23 mouse cellular contexts compared by ENCODE assay signal in the genomic region with DNA sequence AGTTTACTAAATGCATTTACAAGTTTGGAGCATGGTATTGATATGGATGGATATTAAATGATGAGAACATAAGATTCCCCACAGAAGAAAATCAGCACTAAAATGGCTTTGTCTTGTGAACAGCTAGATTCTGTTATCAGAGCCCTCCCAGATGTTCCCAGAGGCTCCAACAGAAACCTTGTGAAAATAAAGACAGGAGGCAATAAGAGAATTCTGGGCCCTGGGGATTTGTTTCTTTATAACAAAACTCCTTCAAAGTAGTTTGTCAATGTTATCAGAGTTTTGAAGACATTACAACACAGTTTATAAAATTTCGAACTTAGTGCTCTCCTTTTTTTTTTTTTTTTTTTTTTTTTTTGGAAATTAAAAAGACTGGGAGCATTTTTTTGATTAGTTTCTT. TPM values are rescaled to one million over a fixed set of nuclear protein-coding genes. Genes with fewer than 3 reads are reported as not detected.
DNase-seq lines count a peak whose midpoint lies in the region; ATAC-seq and TF ChIP-seq lines count a peak whose summit lies in the region.
"Had no signal": no experiment of that assay in that cellular context is flagged by ENCODE, and none has a peak within 500 bp of the region (broad histone marks: within the 10 kb centered on the region; RNA-seq: fewer than 3 reads in every experiment).

No protein-coding gene starts in this region.

- H3K4me2 ChIP-seq in midbrain, embryonic 14.5 days (ENCODE audit: low read length), result no peak overlapping the region
- no peak overlapping the region for H3K4me2 ChIP-seq in midbrain, embryonic 16.5 days (ENCODE audit: low read length)
- H3K4me2 ChIP-seq in kidney, embryonic 14.5 days (replicated peaks; ENCODE audit: low read depth, low read length), result no peak overlapping the region
- H3K4me2 ChIP-seq: forebrain, embryonic 15.5 days; heart, embryonic 11.5 days; hindbrain, embryonic 12.5 days had no signal

- no peaks in the 10 kb centered on the region; the same call in 1 of the 2 replicates for H3K4me1 ChIP-seq in heart, adult 2 months (ENCODE audit: control insufficient read depth, insufficient read depth, low read length)
- no peaks in the 10 kb centered on the region for H3K4me1 ChIP-seq in heart, embryonic 10.5 days
- no peaks in the 10 kb centered on the region for H3K4me1 ChIP-seq in midbrain, embryonic 14.5 days (ENCODE audit: control insufficient read depth, insufficient read depth, low read length)
- no peaks in the 10 kb centered on the region for H3K4me1 ChIP-seq in midbrain, embryonic 16.5 days (ENCODE audit: control insufficient read depth, insufficient read depth, low read length)
- H3K4me1 ChIP-seq in kidney, embryonic 14.5 days (ENCODE audit: control insufficient read depth, insufficient read depth, low read length), result no peaks in the 10 kb centered on the region
- H3K4me1 ChIP-seq: forebrain, embryonic 15.5 days; hindbrain, embryonic 12.5 days had no signal

- intact Hi-C loops in heart, adult 2 months (cut with DNase I), result no loop called here

- no peaks in the 10 kb centered on the region for H3K79me2 ChIP-seq in heart, adult 2 months (replicated peaks; ENCODE audit: control insufficient read depth, insufficient read depth, low read length)

- TF ChIP-seq CTCF in heart, adult 2 months (IDR thresholded peaks at IDR 0.05), result no peak

- DNase-seq in embryo, embryonic 11 days, result peak; percentile 29
- no peak for DNase-seq in embryo, embryonic 10 days (ENCODE audit: low spot score)
- DNase-seq in heart, adult 2 months, result no peak
- no peak for DNase-seq in heart, embryonic 10.5 days (ENCODE audit: low spot score)
- peak; percentile 29 for DNase-seq in midbrain, embryonic 14.5 days
- DNase-seq in layer of hippocampus, adult 9-11 months, result no peak
- DNase-seq: adrenal gland, postnatal 10 days; cerebellum, adult 11 months; cerebellum, adult 8-10 months; cerebellum, postnatal 14 days; gastrocnemius, postnatal 14 days; heart, postnatal 36 days had no signal

- no peak overlapping the region for H3K9ac ChIP-seq in heart, adult 2 months (ENCODE audit: low read depth, low read length)
- H3K9ac ChIP-seq in midbrain, embryonic 14.5 days (replicated peaks; ENCODE audit: low read length), result no peak overlapping the region
- no peak overlapping the region for H3K9ac ChIP-seq in midbrain, embryonic 16.5 days (ENCODE audit: low read depth, low read length)
- no peak overlapping the region for H3K9ac ChIP-seq in kidney, embryonic 14.5 days (ENCODE audit: low read depth, low read length)
- H3K9ac ChIP-seq: forebrain, embryonic 15.5 days; hindbrain, embryonic 12.5 days had no signal

- H3K27ac ChIP-seq in heart, adult 2 months, result peak overlapping the region; percentile 40
- H3K27ac ChIP-seq in heart, embryonic 10.5 days, result no peak overlapping the region
- H3K27ac ChIP-seq in midbrain, embryonic 14.5 days (replicated peaks; ENCODE audit: low read depth, low read length), result no peak overlapping the region
- no peak overlapping the region for H3K27ac ChIP-seq in midbrain, embryonic 16.5 days (ENCODE audit: low read length)
- no peak overlapping the region for H3K27ac ChIP-seq in kidney, embryonic 14.5 days (ENCODE audit: low read depth, low read length)
- H3K27ac ChIP-seq: forebrain, embryonic 15.5 days; hindbrain, embryonic 12.5 days had no signal

- 24% methylated on average over 1 of the region's 1 CpGs for WGBS in heart, adult 2 months
- 42% methylated on average over 1 of the region's 1 CpGs for WGBS in heart, embryonic 10.5 days
- 13% methylated on average over 1 of the region's 1 CpGs for whole genome bisulfite sequencing in midbrain, embryonic 14.5 days
- 19% methylated on average over 1 of the region's 1 CpGs for WGBS in midbrain, embryonic 16.5 days
- WGBS in kidney, embryonic 14.5 days, result 67% methylated on average over 1 of the region's 1 CpGs

- H3K4me3 ChIP-seq in heart, adult 2 months, result no peak overlapping the region
- no peak overlapping the region for H3K4me3 ChIP-seq in heart, embryonic 10.5 days
- no peak overlapping the region for H3K4me3 ChIP-seq in midbrain, embryonic 14.5 days (replicated peaks; ENCODE audit: low read depth, low read length)
- no peak overlapping the region for H3K4me3 ChIP-seq in midbrain, embryonic 16.5 days (ENCODE audit: low read depth, low read length)
- no peak overlapping the region for H3K4me3 ChIP-seq in kidney, embryonic 14.5 days (ENCODE audit: low read length)
- H3K4me3 ChIP-seq: forebrain, embryonic 15.5 days; hindbrain, embryonic 12.5 days had no signal

- TF ChIP-seq EP300 in heart, adult 2 months (IDR thresholded peaks at IDR 0.05; ENCODE audit: insufficient read depth, low read depth, low read length), result no peak

- no peak for TF ChIP-seq POLR2A in heart, adult 2 months (IDR thresholded peaks at IDR 0.05; ENCODE audit: insufficient read depth, low read depth, low read length)

- no peaks in the 10 kb centered on the region for H3K27me3 ChIP-seq in heart, adult 2 months (ENCODE audit: control insufficient read depth, insufficient read depth, low read length)
- H3K27me3 ChIP-seq in heart, embryonic 10.5 days (ENCODE audit: insufficient read depth, poor library complexity, severe bottlenecking), result no peaks in the 10 kb centered on the region
- H3K27me3 ChIP-seq in midbrain, embryonic 14.5 days (ENCODE audit: control insufficient read depth, insufficient read depth, low read length), result no peaks in the 10 kb centered on the region
- no peaks in the 10 kb centered on the region for H3K27me3 ChIP-seq in midbrain, embryonic 16.5 days (ENCODE audit: control insufficient read depth, insufficient read depth, low read depth, low read length)
- H3K27me3 ChIP-seq in kidney, embryonic 14.5 days (ENCODE audit: control insufficient read depth, insufficient read depth, low read length), result no peaks in the 10 kb centered on the region
- H3K27me3 ChIP-seq: forebrain, embryonic 15.5 days; hindbrain, embryonic 12.5 days had no signal

- ATAC-seq in midbrain, embryonic 14.5 days (ENCODE audit: low FRiP score, low TSS enrichment), result no peak
- ATAC-seq in midbrain, embryonic 16.5 days, result no peak
- no peak for ATAC-seq in kidney, embryonic 14.5 days (ENCODE audit: low FRiP score, low TSS enrichment)
- ATAC-seq: forebrain, embryonic 15.5 days; hindbrain, embryonic 16.5 days; inflammation-experienced regulatory T-cells, adult 6 months; intestine, postnatal 0 days had no signal

- no peaks in the 10 kb centered on the region for H3K9me3 ChIP-seq in heart, embryonic 10.5 days
- H3K9me3 ChIP-seq in midbrain, embryonic 14.5 days (ENCODE audit: control insufficient read depth, low read length), result no peaks in the 10 kb centered on the region
- no peaks in the 10 kb centered on the region for H3K9me3 ChIP-seq in midbrain, embryonic 16.5 days (replicated peaks; ENCODE audit: control insufficient read depth, low read length, poor library complexity, severe bottlenecking)
- H3K9me3 ChIP-seq in kidney, embryonic 14.5 days (ENCODE audit: control insufficient read depth, low read length), result no peaks in the 10 kb centered on the region
- H3K9me3 ChIP-seq: forebrain, embryonic 15.5 days; hindbrain, embryonic 12.5 days had no signal

- no peaks in the 10 kb centered on the region for H3K36me3 ChIP-seq in heart, adult 2 months (ENCODE audit: control insufficient read depth, insufficient read depth, low read length)
- H3K36me3 ChIP-seq in heart, embryonic 10.5 days, result no peaks in the 10 kb centered on the region
- no peaks in the 10 kb centered on the region for H3K36me3 ChIP-seq in midbrain, embryonic 14.5 days (ENCODE audit: control insufficient read depth, insufficient read depth, low read length)
- H3K36me3 ChIP-seq in midbrain, embryonic 16.5 days (ENCODE audit: control insufficient read depth, insufficient read depth, low read length), result no peaks in the 10 kb centered on the region
- H3K36me3 ChIP-seq in kidney, embryonic 14.5 days (ENCODE audit: control insufficient read depth, insufficient read depth, low read length), result no peaks in the 10 kb centered on the region
- H3K36me3 ChIP-seq: forebrain, embryonic 15.5 days; hindbrain, embryonic 12.5 days had no signal

RNA-seq across cellular contexts. Expression of a gene that starts 56.8 kb away (rescaled TPM):
- 100 to 1,000 TPM; 385 to 401 TPM for total RNA-seq in heart, adult 2 months (2021)
- 442 and 744 TPM in 2 replicates for polyA plus RNA-seq in heart, adult 2 months (2012; rRNA removed)
- 47.6 and 49.3 TPM in 2 replicates for polyA plus RNA-seq in heart, embryonic 10.5 days (2016; fragmentation: Nextera tagmentation; extraction: Ambion mirVana)
- 1.4 and 75.1 TPM in 2 replicates for polyA plus RNA-seq in midbrain, embryonic 14.5 days (2014; fragmentation: Nextera tagmentation; extraction: Ambion mirVana)
- 45.0 and 51.1 TPM in 2 replicates for polyA plus RNA-seq in midbrain, embryonic 16.5 days (2015; fragmentation: Nextera tagmentation; extraction: Ambion mirVana)
- polyA plus RNA-seq in kidney, embryonic 14.5 days (2014; fragmentation: Nextera tagmentation; extraction: Ambion mirVana), result 113 and 120 TPM in 2 replicates
- total RNA-seq: common myeloid progenitor, adult 5-6 weeks; granulocyte monocyte progenitor cell, adult 5-6 weeks; MEL had no signal
- polyA plus RNA-seq: inflammation-experienced regulatory T-cells, adult 6 months had no signal

Comparison
In these comparisons a context has a peak if more than half of its experiments do, and no peak if none do; other contexts are left out.
1. DNase-seq: peak in embryo, embryonic 11 days (single experiment) and midbrain, embryonic 14.5 days (single experiment); none in embryo, embryonic 10 days (single experiment), heart, adult 2 months (0 of 2), heart, embryonic 10.5 days (single experiment) and layer of hippocampus, adult 9-11 months (single experiment).